Mouse (Mus musculus): ENCODE measurements around the gene Ccdc151.

DNA sequence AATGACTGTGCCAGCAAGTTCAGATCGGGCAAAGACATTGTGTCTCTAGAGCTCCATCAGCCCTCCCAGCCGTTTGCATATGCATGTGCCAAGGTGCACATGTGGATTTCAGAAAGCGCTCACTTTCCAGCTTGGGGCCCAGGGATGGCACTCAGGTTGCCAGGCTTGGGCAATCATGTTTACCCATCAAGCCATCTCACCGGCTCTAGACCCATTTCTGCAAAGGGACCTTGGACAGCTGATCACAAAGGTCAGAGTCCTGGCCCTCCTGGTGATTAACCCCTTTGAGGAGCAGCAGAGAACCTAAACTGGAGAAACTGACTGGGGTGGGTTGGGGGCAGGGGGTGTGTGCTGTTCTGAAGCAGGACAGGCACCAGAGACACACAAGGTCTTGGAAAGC is 10.2 kb downstream of the Ccdc151 start:
- no peak for TF ChIP-seq CTCF (IDR thresholded peaks at IDR 0.05; ENCODE audit: low read depth)
- no peak for TF ChIP-seq EP300 (IDR thresholded peaks at IDR 0.05; ENCODE audit: low read depth)

All from liver, postnatal 0 days (tissue).